Mouse (Mus musculus): ENCODE data around the gene Cacna1c. TPM values are rescaled to one million over a fixed set of nuclear protein-coding genes. Genes with fewer than 3 reads are reported as not detected.

The Cacna1c gene
- polyA plus RNA-seq, 1 experiment from 2014 or later: 3.6 TPM

- no peak overlapping the region for H3K4me2 ChIP-seq
- no peak overlapping the region for H3K27ac ChIP-seq
- WGBS: 88% methylated on average over 5 of the region's 5 CpGs
Measured at GRCm38 (mm10) chr6:119039293-119039692, 156.9 kb downstream of the Cacna1c start.

GRCm38 (mm10) chr6:119037815-119038214 is 158.4 kb downstream of the Cacna1c start:
- no peak overlapping the region for H3K4me2 ChIP-seq
- no peaks in the 10 kb centered on the region for H3K27me3 ChIP-seq
- no peaks in the 10 kb centered on the region for H3K36me3 ChIP-seq (ENCODE audit: poor library complexity, severe bottlenecking)
- no peak overlapping the region for H3K9ac ChIP-seq
- H3K4me1 ChIP-seq: peaks cover 14% of the 10 kb centered on the region; the same call in 1 of the 2 replicates
- ATAC-seq: no peak
- H3K4me3 ChIP-seq: no peak overlapping the region
- H3K27ac ChIP-seq: no peak overlapping the region
- WGBS: 82% methylated on average over 6 of the region's 6 CpGs
- peaks cover 7% of the 10 kb centered on the region; the same call in 1 of the 2 replicates for H3K9me3 ChIP-seq (replicated peaks)

More at GRCm38 (mm10) chr6:119039293-119039692, 156.9 kb downstream of the Cacna1c start:
- H3K4me1 ChIP-seq: peaks cover 14% of the 10 kb centered on the region; the same call in 1 of the 2 replicates
- H3K27me3 ChIP-seq: no peaks in the 10 kb centered on the region
- no peaks in the 10 kb centered on the region for H3K36me3 ChIP-seq (ENCODE audit: poor library complexity, severe bottlenecking)
- no peak overlapping the region for H3K9ac ChIP-seq
- H3K4me3 ChIP-seq: no peak overlapping the region
- peaks cover 7% of the 10 kb centered on the region; the same call in 1 of the 2 replicates for H3K9me3 ChIP-seq (replicated peaks)
- no peak for ATAC-seq

GRCm38 (mm10) chr6:119037047-119037446 is 159.2 kb downstream of the Cacna1c start:
- Histone ChIP-seq H3K27me3 (no peaks in the 10 kb centered on the region), H3K4me1 (peaks cover 14% of the 10 kb centered on the region; the same call in 1 of the 2 replicates), H3K36me3 (ENCODE audit: poor library complexity, severe bottlenecking) (no peaks in the 10 kb centered on the region), H3K9me3 (replicated peaks) (peaks cover 7% of the 10 kb centered on the region; the same call in 1 of the 2 replicates), H3K4me3 (no peak overlapping the region), H3K4me2 (no peak overlapping the region), H3K27ac (no peak overlapping the region), H3K9ac (no peak overlapping the region)
- WGBS: 82% methylated on average over 2 of the region's 2 CpGs
- no peak for ATAC-seq

- no peak overlapping the region for H3K27ac ChIP-seq
- ATAC-seq: no peak
- H3K4me1 ChIP-seq: 0 out of 2 replicates have a peak, but pooled peaks cover 8% of the 10 kb centered on the region
- 94% methylated on average over 6 of the region's 6 CpGs for WGBS
- H3K4me3 ChIP-seq: no peak overlapping the region
- H3K36me3 ChIP-seq (ENCODE audit: poor library complexity, severe bottlenecking): no peaks in the 10 kb centered on the region
- no peak overlapping the region for H3K4me2 ChIP-seq
- peaks cover 7% of the 10 kb centered on the region; the same call in 1 of the 2 replicates for H3K9me3 ChIP-seq (replicated peaks)
- H3K9ac ChIP-seq: no peak overlapping the region
- no peaks in the 10 kb centered on the region for H3K27me3 ChIP-seq
Measured at GRCm38 (mm10) chr6:119035361-119035760, 160.9 kb downstream of the Cacna1c start.

GRCm38 (mm10) chr6:119034947-119035346 is 161.3 kb downstream of the Cacna1c start:
- Histone ChIP-seq H3K27me3 (no peaks in the 10 kb centered on the region), H3K27ac (no peak overlapping the region), H3K4me3 (no peak overlapping the region), H3K4me1 (0 out of 2 replicates have a peak, but pooled peaks cover 8% of the 10 kb centered on the region), H3K9ac (no peak overlapping the region), H3K36me3 (ENCODE audit: poor library complexity, severe bottlenecking) (no peaks in the 10 kb centered on the region), H3K4me2 (no peak overlapping the region), H3K9me3 (replicated peaks) (peaks cover 7% of the 10 kb centered on the region; the same call in 1 of the 2 replicates)
- no peak for ATAC-seq
- 88% methylated on average over 2 of the region's 2 CpGs for WGBS

- no peak overlapping the region for H3K4me3 ChIP-seq
- ATAC-seq: no peak
Measured at GRCm38 (mm10) chr6:119027880-119028279, 168.3 kb downstream of the Cacna1c start.

GRCm38 (mm10) chr6:119022850-119023249 is 173.4 kb downstream of the Cacna1c start:
- no peaks in the 10 kb centered on the region for H3K36me3 ChIP-seq (ENCODE audit: poor library complexity, severe bottlenecking)
- WGBS: 71% methylated on average over 2 of the region's 2 CpGs

More at GRCm38 (mm10) chr6:119027880-119028279, 168.3 kb downstream of the Cacna1c start:
- Histone ChIP-seq H3K9ac (no peak overlapping the region), H3K4me1 (peaks cover 10% of the 10 kb centered on the region; the same call in 1 of the 2 replicates), H3K27ac (no peak overlapping the region), H3K4me2 (no peak overlapping the region), H3K36me3 (ENCODE audit: poor library complexity, severe bottlenecking) (no peaks in the 10 kb centered on the region), H3K9me3 (replicated peaks) (no peaks in the 10 kb centered on the region), H3K27me3 (no peaks in the 10 kb centered on the region)
- WGBS: 74% methylated on average over 6 of the region's 6 CpGs

GRCm38 (mm10) chr6:119021226-119021625 is 175.0 kb downstream of the Cacna1c start:
- 89% methylated on average over 8 of the region's 8 CpGs for WGBS
- Histone ChIP-seq H3K9me3 (replicated peaks) (no peaks in the 10 kb centered on the region), H3K4me1 (no peaks in the 10 kb centered on the region), H3K27me3 (no peaks in the 10 kb centered on the region), H3K4me3 (no peak overlapping the region), H3K27ac (no peak overlapping the region), H3K9ac (no peak overlapping the region), H3K36me3 (ENCODE audit: poor library complexity, severe bottlenecking) (no peaks in the 10 kb centered on the region), H3K4me2 (no peak overlapping the region)
- no peak for ATAC-seq

More at GRCm38 (mm10) chr6:119022850-119023249, 173.4 kb downstream of the Cacna1c start:
- H3K4me3 ChIP-seq: no peak overlapping the region
- H3K9ac ChIP-seq: no peak overlapping the region
- H3K27ac ChIP-seq: no peak overlapping the region
- no peaks in the 10 kb centered on the region for H3K9me3 ChIP-seq (replicated peaks)
- ATAC-seq: no peak
- no peaks in the 10 kb centered on the region for H3K27me3 ChIP-seq
- no peak overlapping the region for H3K4me2 ChIP-seq
- H3K4me1 ChIP-seq: peaks cover 8% of the 10 kb centered on the region; the same call in 1 of the 2 replicates

GRCm38 (mm10) chr6:119018956-119019355 is 177.3 kb downstream of the Cacna1c start:
- H3K4me3 ChIP-seq: no peak overlapping the region
- 86% methylated on average over 6 of the region's 6 CpGs for WGBS
- H3K9me3 ChIP-seq (replicated peaks): no peaks in the 10 kb centered on the region
- H3K27ac ChIP-seq: no peak overlapping the region
- ATAC-seq: no peak
- no peaks in the 10 kb centered on the region for H3K4me1 ChIP-seq
- H3K27me3 ChIP-seq: no peaks in the 10 kb centered on the region
- H3K36me3 ChIP-seq (ENCODE audit: poor library complexity, severe bottlenecking): no peaks in the 10 kb centered on the region
- H3K9ac ChIP-seq: no peak overlapping the region
- H3K4me2 ChIP-seq: no peak overlapping the region

GRCm38 (mm10) chr6:119018256-119018655 is 178.0 kb downstream of the Cacna1c start:
- H3K27ac ChIP-seq: no peak overlapping the region
- H3K27me3 ChIP-seq: no peaks in the 10 kb centered on the region
- no peak overlapping the region for H3K4me3 ChIP-seq
- H3K9me3 ChIP-seq (replicated peaks): no peaks in the 10 kb centered on the region
- H3K36me3 ChIP-seq (ENCODE audit: poor library complexity, severe bottlenecking): no peaks in the 10 kb centered on the region
- WGBS: 95% methylated on average over 2 of the region's 2 CpGs
- ATAC-seq: no peak
- H3K9ac ChIP-seq: no peak overlapping the region
- H3K4me2 ChIP-seq: no peak overlapping the region
- H3K4me1 ChIP-seq: no peaks in the 10 kb centered on the region

GRCm38 (mm10) chr6:119017498-119017897 is 178.7 kb downstream of the Cacna1c start:
- 84% methylated on average over 10 of the region's 10 CpGs for WGBS
- Histone ChIP-seq H3K27ac (no peak overlapping the region), H3K4me3 (no peak overlapping the region), H3K4me2 (no peak overlapping the region), H3K9me3 (replicated peaks) (no peaks in the 10 kb centered on the region), H3K9ac (no peak overlapping the region), H3K36me3 (ENCODE audit: poor library complexity, severe bottlenecking) (no peaks in the 10 kb centered on the region), H3K27me3 (no peaks in the 10 kb centered on the region), H3K4me1 (no peaks in the 10 kb centered on the region)
- ATAC-seq: no peak

- Histone ChIP-seq H3K4me2 (no peak overlapping the region), H3K4me3 (no peak overlapping the region), H3K4me1 (no peaks in the 10 kb centered on the region), H3K27ac (no peak overlapping the region), H3K9ac (no peak overlapping the region), H3K9me3 (replicated peaks) (no peaks in the 10 kb centered on the region), H3K36me3 (ENCODE audit: poor library complexity, severe bottlenecking) (no peaks in the 10 kb centered on the region), H3K27me3 (no peaks in the 10 kb centered on the region)
- WGBS: 74% methylated on average over 2 of the region's 2 CpGs
- no peak for ATAC-seq
Measured at GRCm38 (mm10) chr6:119015346-119015745, 180.9 kb downstream of the Cacna1c start.

All from forebrain, embryonic 13.5 days (tissue).